Mouse (Mus musculus) G1E (cell line): ENCODE results near the gene Pet117.

Experiments
- CTCF ChIP-seq: IDR thresholded peaks from 2 replicates; pipeline ENCODE4 v1.5.1; 2012; ENCODE audit warnings: low read depth, low read length, inconsistent platforms, mixed read lengths
- TAL1 ChIP-seq: conservative IDR thresholded peaks from 2 replicates; pipeline ENCODE4 v1.6.1; 2012; ENCODE audit warnings: low read depth, low read length, inconsistent platforms, mixed read lengths

GRCm38 (mm10) chr2:144343158-144343557 is 25.6 kb upstream of the Pet117 start:
- TF ChIP-seq TAL1 (no peak), CTCF (no peak)
